Mouse (Mus musculus) ZHBTc4 (cell line): ENCODE measurements around the gene Rnd2.
"Not testable (repeated sequence)": the region's sequence is repeated elsewhere in the genome, so short reads cannot be mapped to it uniquely, and the experiment has no call there.

Experiments used
- DNase-seq: peaks from one replicate; pipeline ENCODE4 v3.0.0-alpha.2; 2011; ENCODE audit warnings: low read depth, low spot score

The Rnd2 gene

DNA sequence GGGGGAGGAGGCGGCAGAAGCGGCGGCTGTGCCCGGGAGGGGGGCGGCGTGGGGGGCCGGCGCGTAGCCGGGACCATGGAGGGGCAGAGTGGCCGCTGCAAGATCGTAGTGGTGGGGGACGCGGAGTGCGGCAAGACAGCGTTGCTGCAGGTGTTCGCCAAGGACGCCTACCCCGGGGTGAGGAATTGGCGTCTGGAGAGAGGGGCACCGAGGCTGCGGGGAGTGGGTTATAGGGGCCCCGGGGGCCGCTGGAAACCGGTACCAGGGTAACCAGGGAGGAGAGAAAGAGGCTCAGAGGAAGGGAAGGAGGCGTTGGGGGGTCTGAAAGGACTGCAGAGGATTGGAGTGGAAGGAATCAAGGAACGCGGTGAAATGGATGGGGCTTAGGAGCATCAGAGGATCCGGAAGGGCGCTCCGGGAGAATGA, 3.5 kb downstream of the Rnd2 start:
- no peak for DNase-seq

GRCm38 (mm10) chr11:101468731-101469130, 3.9 kb downstream of the Rnd2 start:
- DNase-seq, result no peak

GRCm38 (mm10) chr11:101469155-101469554, 4.4 kb downstream of the Rnd2 start:
- DNase-seq, result no peak

GRCm38 (mm10) chr11:101470206-101470605, 5.4 kb downstream of the Rnd2 start:
- DNase-seq, result peak; percentile 71

DNA sequence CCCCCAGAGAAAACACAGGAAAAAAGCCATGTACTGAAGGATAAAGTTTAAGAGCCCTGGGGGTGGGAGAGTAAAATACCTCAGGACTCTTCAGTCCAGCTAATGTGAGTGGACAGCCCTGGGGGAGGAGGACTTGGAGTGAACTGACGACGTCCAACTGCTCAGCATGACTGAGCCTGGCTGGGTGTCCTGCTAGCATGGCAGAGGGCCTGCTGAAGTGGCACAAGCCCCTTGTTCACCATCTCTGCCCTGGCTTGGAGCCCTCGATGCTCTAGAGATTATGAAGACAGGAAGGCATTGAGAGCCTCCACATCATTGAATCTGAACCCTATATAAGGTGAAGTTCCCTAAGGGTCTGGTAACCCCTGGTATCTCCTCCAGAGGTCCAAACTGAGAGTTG, 7.1 kb downstream of the Rnd2 start:
- DNase-seq, result no peak

DNA sequence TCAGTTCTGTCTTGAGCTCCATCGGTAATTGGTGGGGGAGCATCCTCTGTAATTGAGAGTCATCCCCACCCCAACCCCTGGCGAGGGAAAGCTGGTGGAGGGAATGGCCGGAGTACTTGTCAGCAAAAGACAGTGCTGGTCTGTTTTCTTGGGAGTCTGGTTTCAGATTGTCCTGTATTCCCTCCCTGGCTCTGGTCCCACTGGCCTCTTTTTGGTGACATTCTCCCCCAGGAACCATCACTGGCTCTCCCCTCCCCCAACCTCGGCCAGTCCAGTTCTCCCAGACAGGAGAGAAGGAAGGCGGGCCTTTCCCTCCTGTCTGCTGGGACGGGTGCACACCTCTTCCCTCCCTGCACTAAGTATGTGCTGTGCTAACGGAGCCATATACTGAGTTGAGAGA, 7.5 kb downstream of the Rnd2 start:
- DNase-seq, result no peak

DNA sequence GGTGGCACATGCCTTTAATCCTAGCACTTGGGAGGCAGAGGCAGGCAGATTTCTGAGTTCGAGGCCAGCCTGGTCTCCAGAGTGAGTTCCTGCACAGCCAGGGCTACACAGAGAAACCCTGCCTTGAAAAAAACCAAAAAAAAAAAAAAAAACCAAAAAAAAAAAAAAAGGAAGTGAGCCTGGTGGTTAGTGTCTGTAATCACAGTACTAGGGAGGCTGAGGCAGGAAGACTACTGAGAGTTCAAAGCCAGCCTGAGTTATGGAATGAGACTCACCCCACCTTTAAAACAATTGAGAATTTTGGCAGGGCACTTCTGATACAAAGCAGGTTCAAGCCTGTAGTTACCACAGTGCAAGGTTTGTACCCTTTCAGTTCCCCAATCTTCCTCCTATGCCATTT, 8.9 kb downstream of the Rnd2 start:
- not testable (repeated sequence) for DNase-seq

DNA sequence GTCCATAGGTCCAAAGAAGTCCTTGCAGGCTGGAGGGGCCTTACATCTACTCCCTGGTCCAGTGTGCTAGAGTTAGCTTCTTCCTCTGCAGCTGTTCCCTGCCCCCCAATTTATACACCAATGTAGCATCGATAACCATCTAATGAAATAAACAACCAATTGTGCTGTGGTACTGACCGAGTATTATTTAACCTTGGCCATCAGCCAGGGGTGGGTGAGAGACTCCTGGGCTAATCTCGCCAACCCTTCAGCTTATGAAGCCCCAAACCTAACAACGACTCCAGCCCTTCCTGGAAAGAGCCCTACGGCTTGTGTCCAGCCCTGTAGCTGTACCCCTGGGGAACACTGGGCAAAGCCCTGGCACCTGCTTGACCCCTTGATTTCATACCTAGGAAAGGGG, 9.5 kb downstream of the Rnd2 start:
- DNase-seq, result no peak

DNA sequence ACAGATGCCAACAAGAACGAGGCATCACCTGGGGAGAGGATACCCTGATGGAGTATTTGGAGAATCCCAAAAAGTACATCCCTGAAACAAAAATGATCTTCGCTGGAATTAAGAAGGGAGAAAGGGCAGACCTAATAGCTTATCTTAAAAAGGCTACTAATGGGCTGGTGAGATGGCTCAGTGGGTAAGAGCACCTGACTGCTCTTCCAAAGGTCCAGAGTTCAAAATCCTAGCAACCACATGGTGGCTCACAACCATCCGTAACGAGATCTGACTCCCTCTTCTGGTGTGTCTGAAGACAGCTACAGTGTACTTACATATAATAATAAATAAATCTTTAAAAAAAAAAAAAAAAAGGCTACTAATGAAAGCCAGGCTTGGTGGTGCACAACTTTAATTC, 11.6 kb downstream of the Rnd2 start:
- DNase-seq, result not testable (repeated sequence)

DNA sequence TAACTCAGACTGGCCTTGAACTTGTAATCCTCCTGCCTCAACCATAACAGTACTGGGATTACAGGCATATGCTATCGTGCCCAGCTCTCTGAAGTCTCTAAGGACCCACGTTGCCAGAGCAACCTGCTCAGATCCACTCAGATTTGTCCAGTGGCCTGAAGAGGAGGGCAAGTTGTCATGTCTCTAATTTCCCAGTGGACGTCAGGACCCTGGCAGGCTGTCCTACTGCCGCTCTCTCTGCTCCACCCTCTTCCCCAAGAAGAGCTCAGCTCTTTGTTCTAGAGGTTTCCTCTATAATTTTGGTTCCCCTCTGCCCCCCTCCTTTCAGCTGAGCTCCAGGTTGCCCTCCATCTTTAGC, 12.4 kb downstream of the Rnd2 start:
- no peak for DNase-seq

DNA sequence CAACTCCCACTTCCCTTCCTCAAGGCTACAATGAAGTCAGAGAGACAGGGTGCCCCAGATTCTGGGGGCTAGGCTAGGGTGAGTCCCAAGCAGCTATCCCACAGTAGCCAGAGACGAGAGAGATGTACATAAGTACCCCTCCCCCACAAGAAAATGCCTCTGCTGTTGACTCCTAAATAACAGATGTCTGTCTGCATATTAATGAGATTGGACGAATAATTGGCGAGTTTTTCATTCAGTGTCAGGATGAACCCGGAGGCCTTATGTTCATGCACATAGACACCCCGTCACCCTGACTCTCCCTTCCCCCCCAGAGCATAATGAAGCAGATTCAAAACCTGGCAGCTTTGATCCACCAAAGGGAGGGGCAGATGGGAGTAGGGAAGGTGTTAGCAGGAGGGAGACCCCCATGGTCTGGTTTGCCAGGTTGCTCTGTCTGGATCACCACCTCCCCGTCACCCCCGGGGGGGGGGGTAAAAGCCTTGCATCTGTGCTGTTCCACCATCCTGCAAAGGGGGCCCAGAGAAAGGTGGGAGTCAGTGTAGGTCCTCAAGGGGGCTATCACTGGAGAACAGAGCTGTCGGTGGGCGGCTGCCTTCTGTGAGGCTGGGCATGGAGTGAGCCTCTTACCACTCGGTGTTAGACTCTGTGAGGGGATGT, 12.9 kb downstream of the Rnd2 start:
- DNase-seq, result no peak

DNA sequence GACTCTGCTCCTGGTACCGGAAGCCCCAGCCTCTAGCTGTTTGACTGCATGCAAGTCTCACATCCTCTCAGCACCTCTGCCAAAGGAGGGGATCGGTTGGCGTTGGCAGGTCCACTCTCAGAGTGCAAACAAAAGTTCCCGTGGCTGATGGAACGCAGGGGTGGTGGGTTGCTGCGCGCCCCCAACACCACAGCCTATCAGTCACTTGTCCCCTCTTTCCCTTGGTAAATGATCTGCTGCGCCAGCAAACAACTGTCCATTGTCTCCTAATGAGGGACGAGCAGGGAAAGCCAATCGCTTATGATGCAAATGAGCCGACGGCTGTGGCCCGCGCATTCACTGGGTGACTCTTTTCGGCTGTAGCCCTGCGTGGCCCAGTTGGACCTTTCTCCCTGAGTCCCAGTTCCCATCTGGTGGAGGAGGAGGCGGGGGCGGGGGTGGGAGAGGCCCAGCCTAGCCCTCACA, 14.4 kb downstream of the Rnd2 start:
- peak; percentile 79 for DNase-seq

GRCm38 (mm10) chr11:101480912-101481311, 16.1 kb downstream of the Rnd2 start:
- DNase-seq, result no peak

DNA sequence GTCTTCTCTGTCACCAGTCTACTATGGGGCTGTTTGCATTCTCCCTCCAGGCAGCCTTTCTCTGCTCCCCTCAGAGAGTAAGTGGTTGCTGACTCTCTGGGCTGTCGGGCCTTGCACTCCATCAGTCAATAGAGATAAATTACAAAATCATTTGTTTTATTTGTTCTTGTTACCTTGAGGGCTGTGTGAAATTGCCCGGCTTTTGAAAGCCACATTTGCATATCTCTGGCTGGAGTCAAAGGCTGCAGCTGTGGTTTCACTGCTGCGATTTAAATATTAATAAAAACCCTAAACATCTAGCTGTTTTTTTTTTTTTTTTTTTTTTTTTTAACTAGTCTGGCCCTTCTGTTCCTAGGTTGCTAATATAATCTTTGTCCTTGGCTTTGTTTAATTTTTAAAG, 19.0 kb downstream of the Rnd2 start:
- no peak for DNase-seq

DNA sequence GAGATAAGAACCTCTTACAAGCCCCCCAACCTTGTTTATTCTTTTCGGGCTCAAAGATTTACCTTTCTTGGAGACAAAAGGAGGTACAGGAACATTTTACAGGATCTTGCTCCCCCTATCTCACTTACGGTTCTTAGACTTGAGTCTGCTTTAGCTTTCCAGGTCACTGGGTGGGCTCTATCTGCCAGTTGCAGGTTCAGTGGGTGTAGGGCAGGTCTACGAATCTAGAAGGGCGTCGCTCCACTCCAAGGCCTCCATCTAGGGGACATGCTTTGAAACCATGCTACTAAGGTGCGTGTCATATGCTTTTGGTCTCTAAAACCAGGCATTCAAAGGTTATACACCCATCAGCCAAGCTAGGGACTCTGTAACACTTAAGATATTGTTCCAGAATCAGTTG, 19.4 kb downstream of the Rnd2 start:
- DNase-seq, result no peak

GRCm38 (mm10) chr11:101484814-101485213, 20.0 kb downstream of the Rnd2 start:
- no peak for DNase-seq

- DNase-seq, result no peak
Measured at GRCm38 (mm10) chr11:101485509-101486028, 20.8 kb downstream of the Rnd2 start.

DNA sequence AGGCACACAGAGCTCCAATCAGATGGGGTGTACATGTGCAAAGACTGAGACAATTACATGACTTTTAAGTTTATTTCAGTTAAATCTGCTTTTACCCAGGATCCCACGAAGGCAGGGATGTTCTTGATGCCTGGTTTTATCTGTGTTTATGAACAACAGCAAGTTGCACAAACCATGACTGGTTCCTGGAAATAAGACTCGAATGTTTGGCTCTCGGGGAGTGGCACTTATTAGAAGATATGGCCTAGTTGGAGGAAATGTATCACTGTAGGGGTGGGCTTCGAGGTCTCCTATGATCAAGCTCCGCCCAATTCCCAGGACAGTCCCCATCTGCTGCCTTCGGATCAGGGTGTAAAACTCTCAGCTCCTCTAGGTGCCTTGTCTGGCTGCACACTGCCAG, 21.3 kb downstream of the Rnd2 start:
- no peak for DNase-seq

GRCm38 (mm10) chr11:101506269-101506780, 41.5 kb downstream of the Rnd2 start:
- DNase-seq, result no peak

- no peak for DNase-seq
Measured at GRCm38 (mm10) chr11:101507090-101507489, 42.3 kb downstream of the Rnd2 start.

DNA sequence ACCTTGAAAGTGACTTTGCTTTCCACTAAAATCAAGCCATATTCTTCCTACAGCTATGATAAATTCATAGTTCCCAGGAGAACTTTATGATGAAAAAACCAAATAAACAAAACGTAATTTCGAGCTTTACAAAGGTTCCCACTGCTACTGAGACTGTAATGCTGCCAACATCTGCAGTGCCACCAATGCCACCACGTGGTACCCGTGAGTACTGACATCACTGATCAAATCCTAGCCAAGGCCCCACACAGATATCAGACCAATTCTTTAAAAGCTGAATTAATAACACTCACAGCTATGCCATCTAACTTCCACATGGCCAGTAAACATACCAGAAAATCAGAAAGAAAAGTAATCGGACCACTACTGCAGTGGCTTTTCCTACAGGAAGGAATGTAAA, 54.1 kb downstream of the Rnd2 start:
- DNase-seq, result no peak

- DNase-seq, result no peak
Measured at GRCm38 (mm10) chr11:101519364-101519763, 54.6 kb downstream of the Rnd2 start.
